Mouse (Mus musculus): ENCODE results near the gene Dlg2. TPM values are rescaled to one million over a fixed set of nuclear protein-coding genes. Genes with fewer than 3 reads are reported as not detected.
A peak's percentile ranks its signal among the peaks of the same experiment; 100 is the strongest.

Gene Dlg2
- polyA plus RNA-seq, 1 experiment from 2014 or later: 1.5 TPM

- CTCF ChIA-PET: no interaction called here
- in situ Hi-C loops (cut with MboI; ENCODE audit: low pct_unique_long_range_greater_than_20kb): no loop called here
- no peak for ATAC-seq
- peaks cover 4% of the 10 kb centered on the region for H3K27me3 ChIP-seq
- no peak for DNase-seq (ENCODE audit: low read depth, low spot score)
- POLR2A ChIA-PET: no interaction called here
- no peak for TF ChIP-seq CTCF (IDR thresholded peaks at IDR 0.05)
Measured at GRCm38 (mm10) chr7:91548796-91549195, 1072.3 kb downstream of the Dlg2 start.

GRCm38 (mm10) chr7:91557582-91557981 lies 1081.1 kb downstream of the Dlg2 start:
- POLR2A ChIA-PET: interaction anchor here (0.7 kb wide), 1 partner anchor 251 kb away, joined by 5 read pairs; no protein-coding TSS in a partner anchor
- TF ChIP-seq CTCF (IDR thresholded peaks at IDR 0.05): no peak
- DNase-seq (ENCODE audit: low read depth, low spot score) (no peak), ATAC-seq (no peak)
- CTCF ChIA-PET: interaction anchor here (1.1 kb wide), 1 partner anchor 21 kb away, joined by 3 read pairs; no protein-coding TSS in a partner anchor
- peaks cover 15% of the 10 kb centered on the region for H3K27me3 ChIP-seq
- in situ Hi-C loops (cut with MboI; ENCODE audit: low pct_unique_long_range_greater_than_20kb): no loop called here

DNA sequence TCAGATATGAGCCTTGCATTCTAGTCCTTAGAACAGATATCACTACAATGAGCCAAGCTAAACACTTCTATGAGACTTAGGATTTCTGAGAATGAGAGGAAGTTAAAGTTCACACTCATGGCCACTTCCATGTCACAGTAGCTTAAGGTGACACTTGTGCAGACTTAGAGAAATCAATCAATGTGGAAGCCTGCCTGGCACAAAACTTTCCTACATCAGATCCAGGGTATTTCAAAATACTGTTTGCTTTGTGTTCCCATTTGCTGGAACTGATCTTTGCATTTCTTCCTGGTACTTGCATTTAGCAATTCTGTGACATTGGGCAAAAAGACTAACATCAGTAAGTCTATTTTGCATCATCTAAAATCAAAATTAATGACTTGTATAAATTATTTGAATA lies 1091.0 kb downstream of the Dlg2 start:
- TF ChIP-seq CTCF (IDR thresholded peaks at IDR 0.05): no peak
- peaks cover 6% of the 10 kb centered on the region for H3K27me3 ChIP-seq
- DNase-seq (ENCODE audit: low read depth, low spot score): no peak
- CTCF ChIA-PET: interaction anchor here (1.1 kb wide), 1 partner anchor 18 kb away, joined by 3 read pairs; no protein-coding TSS in a partner anchor
- in situ Hi-C loops (cut with MboI; ENCODE audit: low pct_unique_long_range_greater_than_20kb): no loop called here
- ATAC-seq: no peak
- POLR2A ChIA-PET: interaction anchor here (0.7 kb wide), 1 partner anchor 823 kb away, joined by 3 read pairs; no protein-coding TSS in a partner anchor

DNA sequence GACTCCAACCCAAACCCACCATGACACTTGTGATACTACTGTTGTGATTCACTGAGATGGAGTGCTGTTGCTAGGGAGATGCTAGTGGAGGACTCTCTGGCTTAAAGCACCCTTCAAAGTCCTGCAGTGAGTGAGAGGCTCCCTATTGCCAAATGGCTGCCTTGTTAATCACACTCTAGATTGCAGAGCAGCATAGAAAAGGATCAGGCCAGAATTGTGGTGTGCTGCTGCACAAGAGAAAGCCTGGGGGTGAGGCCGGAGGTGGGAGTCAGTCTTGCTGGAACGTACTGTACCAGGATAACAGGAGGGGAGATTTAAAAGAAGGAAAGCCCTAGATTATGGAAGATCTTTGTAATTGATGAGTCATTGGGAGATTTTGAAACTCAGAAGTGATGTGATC lies 1094.5 kb downstream of the Dlg2 start:
- ChIA-PET CTCF (no interaction called here), POLR2A (no interaction called here)
- DNase-seq (ENCODE audit: low read depth, low spot score) (no peak), ATAC-seq (no peak)
- no peak for TF ChIP-seq CTCF (IDR thresholded peaks at IDR 0.05)
- H3K27me3 ChIP-seq: no peaks in the 10 kb centered on the region
- in situ Hi-C loops (cut with MboI; ENCODE audit: low pct_unique_long_range_greater_than_20kb): no loop called here

- ATAC-seq: no peak
- CTCF ChIA-PET: no interaction called here
- H3K27me3 ChIP-seq: peaks cover 6% of the 10 kb centered on the region
- TF ChIP-seq CTCF (IDR thresholded peaks at IDR 0.05): no peak
- POLR2A ChIA-PET: no interaction called here
- DNase-seq (ENCODE audit: low read depth, low spot score): no peak
- in situ Hi-C loops (cut with MboI; ENCODE audit: low pct_unique_long_range_greater_than_20kb): no loop called here
Measured at GRCm38 (mm10) chr7:91572666-91573065, 1096.2 kb downstream of the Dlg2 start.

- ATAC-seq: no peak
- CTCF ChIA-PET: no interaction called here
- in situ Hi-C loops (cut with MboI; ENCODE audit: low pct_unique_long_range_greater_than_20kb): no loop called here
Measured at GRCm38 (mm10) chr7:91573321-91573720, 1096.8 kb downstream of the Dlg2 start.

DNA sequence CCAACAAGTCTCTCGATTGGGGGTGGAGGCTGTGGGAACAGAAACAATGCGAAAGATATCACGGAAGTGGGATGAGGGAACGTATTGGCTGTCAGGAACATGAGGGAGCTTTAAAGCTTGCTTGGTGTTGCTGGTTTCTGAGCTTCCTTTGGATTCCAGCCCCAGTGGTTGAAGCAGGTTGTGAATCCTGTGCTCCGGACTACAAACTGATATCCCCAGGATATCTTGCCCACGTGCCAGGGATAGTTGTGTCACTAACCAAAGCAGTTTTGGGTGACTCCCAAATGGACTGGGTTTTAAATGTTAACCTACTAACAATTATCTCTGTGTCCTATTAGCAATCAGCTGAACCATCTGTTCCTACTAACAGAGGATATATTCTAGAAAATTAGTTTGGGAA lies 1099.7 kb downstream of the Dlg2 start:
- peaks cover 6% of the 10 kb centered on the region for H3K27me3 ChIP-seq
- ChIA-PET POLR2A (no interaction called here), CTCF (no interaction called here)
- no peak for TF ChIP-seq CTCF (IDR thresholded peaks at IDR 0.05)
- DNase-seq (ENCODE audit: low read depth, low spot score) (no peak), ATAC-seq (no peak)
- in situ Hi-C loops (cut with MboI; ENCODE audit: low pct_unique_long_range_greater_than_20kb): no loop called here

More at GRCm38 (mm10) chr7:91573321-91573720, 1096.8 kb downstream of the Dlg2 start:
- no peak for DNase-seq (ENCODE audit: low read depth, low spot score)
- POLR2A ChIA-PET: no interaction called here
- peaks cover 6% of the 10 kb centered on the region for H3K27me3 ChIP-seq
- TF ChIP-seq CTCF (IDR thresholded peaks at IDR 0.05): no peak

DNA sequence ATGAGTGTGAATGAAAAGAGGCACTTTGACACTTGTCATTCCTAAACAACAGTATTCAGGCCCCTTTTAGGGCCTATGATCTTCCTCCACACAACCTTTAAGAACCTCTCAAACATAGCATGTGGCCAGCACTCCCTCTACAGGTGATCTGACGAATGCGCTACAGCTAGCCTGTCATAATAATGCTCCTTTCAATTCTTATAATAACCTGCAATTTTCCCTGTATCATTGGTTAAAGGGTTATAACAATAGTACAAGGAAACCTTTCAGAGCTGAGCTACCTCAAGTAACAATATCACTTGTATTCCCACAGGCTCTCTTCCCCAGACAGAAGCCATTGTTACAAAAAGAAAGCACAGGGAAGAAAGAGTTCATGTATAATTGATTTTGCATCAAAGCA lies 1105.7 kb downstream of the Dlg2 start:
- DNase-seq (ENCODE audit: low read depth, low spot score): no peak

GRCm38 (mm10) chr7:91583566-91583965 lies 1107.1 kb downstream of the Dlg2 start:
- ATAC-seq: peak; percentile 92
- ChIA-PET POLR2A (interaction anchor here (0.7 kb wide), 1 partner anchor 74 kb away, joined by 4 read pairs; no protein-coding TSS in a partner anchor), CTCF (no interaction called here)
- H3K27me3 ChIP-seq: peaks cover 2% of the 10 kb centered on the region
- no peak for DNase-seq (ENCODE audit: low read depth, low spot score)
- in situ Hi-C loops (cut with MboI; ENCODE audit: low pct_unique_long_range_greater_than_20kb): no loop called here
- TF ChIP-seq CTCF (IDR thresholded peaks at IDR 0.05): no peak

More for the DNA sequence above, 1105.7 kb downstream of the Dlg2 start:
- CTCF ChIA-PET: no interaction called here
- ATAC-seq: no peak
- in situ Hi-C loops (cut with MboI; ENCODE audit: low pct_unique_long_range_greater_than_20kb): no loop called here
- POLR2A ChIA-PET: no interaction called here
- peak; percentile 48 for TF ChIP-seq CTCF (IDR thresholded peaks at IDR 0.05)
- peaks cover under 1% of the 10 kb centered on the region for H3K27me3 ChIP-seq

DNA sequence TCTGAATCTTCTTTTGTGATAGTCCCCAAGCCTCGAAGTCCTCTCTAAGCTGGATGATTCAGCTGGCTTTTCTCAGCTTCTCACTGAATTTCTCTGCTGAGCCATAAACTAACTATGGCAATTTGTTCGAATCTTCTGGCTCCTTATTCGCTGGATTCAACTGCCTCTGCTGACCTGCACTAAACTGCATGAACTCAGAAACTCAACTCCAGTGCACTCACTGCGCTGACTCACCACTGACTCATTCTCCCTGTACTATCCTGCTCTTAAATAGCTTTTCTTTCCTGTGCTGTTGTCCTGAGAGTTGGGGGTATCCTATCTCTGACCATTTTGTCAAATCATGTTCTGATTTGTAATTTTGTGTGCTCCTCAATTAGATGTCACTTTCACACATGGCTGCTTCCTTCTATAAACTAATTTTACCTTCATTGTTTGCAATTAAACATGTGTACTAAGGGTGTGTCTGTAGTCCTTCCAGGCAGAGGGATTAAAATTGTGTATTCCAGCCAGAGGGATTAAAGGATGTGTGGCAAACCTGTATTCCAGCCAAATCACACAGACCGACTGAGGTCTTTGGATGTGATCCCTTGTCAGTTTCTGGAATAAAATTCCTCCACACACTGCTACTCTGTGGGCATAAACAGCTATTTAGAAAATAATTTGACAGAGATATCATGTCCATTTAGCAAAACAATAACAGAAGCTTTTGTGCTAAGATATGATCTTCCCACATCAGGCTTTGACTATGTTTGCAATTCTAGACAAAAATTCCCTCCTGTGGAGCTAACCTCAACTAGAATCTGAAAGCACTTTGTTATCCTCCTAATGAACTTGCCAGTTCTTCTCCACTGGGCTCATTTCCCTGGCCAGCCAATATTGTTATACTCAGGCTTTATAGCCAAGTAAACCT lies 1115.0 kb downstream of the Dlg2 start:
- in situ Hi-C loops (cut with MboI; ENCODE audit: low pct_unique_long_range_greater_than_20kb): no loop called here
- H3K27me3 ChIP-seq: peaks cover 7% of the 10 kb centered on the region
- no peak for TF ChIP-seq CTCF (IDR thresholded peaks at IDR 0.05)
- ATAC-seq (peak; percentile 99), DNase-seq (ENCODE audit: low read depth, low spot score) (peak; percentile 58)
- CTCF ChIA-PET: interaction anchor here (1.4 kb wide), 1 partner anchor 134 kb away, joined by 7 read pairs; no protein-coding TSS in a partner anchor
- POLR2A ChIA-PET: no interaction called here

DNA sequence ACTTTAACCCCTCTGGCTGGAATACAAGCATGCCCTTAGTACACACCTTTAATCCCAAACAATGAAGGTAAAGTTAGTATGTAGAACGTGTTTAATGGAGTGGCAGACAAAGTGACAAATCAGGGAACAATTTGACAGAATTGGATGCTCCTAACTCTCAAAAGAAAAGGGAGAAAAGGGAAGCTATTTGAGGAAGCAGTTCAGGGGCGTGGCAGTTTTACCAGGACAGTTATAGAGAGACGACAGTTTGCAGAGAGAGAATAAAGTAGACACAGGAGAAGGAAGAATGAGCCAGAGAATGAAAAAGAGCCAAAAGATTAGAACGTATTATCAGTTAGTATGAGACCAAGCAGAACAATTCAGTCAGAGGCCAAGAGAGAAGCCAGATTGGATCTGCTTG lies 1122.1 kb downstream of the Dlg2 start:
- peaks cover 2% of the 10 kb centered on the region for H3K27me3 ChIP-seq
- ChIA-PET POLR2A (no interaction called here), CTCF (no interaction called here)
- in situ Hi-C loops (cut with MboI; ENCODE audit: low pct_unique_long_range_greater_than_20kb): no loop called here
- ATAC-seq: no peak
- no peak for DNase-seq (ENCODE audit: low read depth, low spot score)
- TF ChIP-seq CTCF (IDR thresholded peaks at IDR 0.05): no peak
